ENCODE assay signal across 1 mouse cellular context in the genomic region with DNA sequence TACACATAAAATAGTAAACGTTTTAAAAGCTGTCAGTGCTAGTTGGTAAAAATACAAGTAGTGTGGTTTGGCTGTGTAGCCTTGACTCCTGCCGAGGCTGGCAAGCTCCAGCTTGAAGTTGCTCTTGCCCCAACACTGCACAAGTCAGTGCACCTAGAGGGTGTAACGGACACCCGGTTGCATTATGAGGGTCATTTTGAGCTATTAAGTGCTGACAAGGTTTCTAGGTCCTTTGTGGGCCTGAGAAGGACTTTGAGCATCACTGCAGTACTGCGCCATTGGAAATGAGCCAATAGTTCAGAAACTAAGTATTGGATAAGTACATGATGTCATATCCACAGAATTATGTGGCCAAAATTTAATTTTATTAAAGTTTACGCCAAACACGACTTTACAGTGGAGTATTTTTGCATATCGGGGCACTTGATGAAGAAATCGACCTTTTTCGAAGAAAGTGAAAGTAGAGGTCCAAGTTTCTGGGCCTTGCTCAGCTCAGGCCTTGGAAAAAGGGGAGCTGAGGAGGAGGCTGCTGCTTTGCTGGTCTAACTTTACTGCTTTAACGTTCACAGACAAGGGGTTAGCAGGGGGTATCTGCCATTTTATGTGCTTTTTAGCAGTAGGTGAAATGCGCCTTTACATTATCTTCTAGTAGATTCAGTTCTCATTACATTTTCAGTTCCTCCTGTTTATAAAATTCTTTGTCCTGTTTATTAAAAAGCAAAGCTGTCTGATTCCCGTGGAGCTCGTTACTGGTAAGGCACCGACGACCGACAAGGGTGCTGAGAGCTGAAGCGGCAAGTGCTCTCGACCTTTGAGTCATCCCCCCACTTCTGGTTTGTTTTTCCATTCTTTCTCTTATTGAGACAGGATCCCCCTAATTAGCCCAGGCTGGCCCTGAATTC.
TF ChIP-seq lines count a peak whose summit lies in the region.

No protein-coding gene starts in this region.

TF ChIP-seq in MEL, 35 proteins besides CTCF, POLR2A, EP300 and RAD21 (continued from another document):
- no peak for TF ChIP-seq JUND (IDR thresholded peaks at IDR 0.05; ENCODE audit: low read depth, low read length)
- 0 out of 2 replicates have a peak, but pooled peaks have one; percentile 4 for TF ChIP-seq MAZ (IDR thresholded peaks at IDR 0.05; ENCODE audit: low read depth, low read length)
- no peak for TF ChIP-seq ZNF384 (IDR thresholded peaks at IDR 0.05; ENCODE audit: low read depth, low read length)
- no peak for TF ChIP-seq ZC3H11A (IDR thresholded peaks at IDR 0.05; ENCODE audit: low read depth, low read length)
- TF ChIP-seq MXI1 (IDR thresholded peaks at IDR 0.05; ENCODE audit: low read depth, low read length) = peak; percentile 31; the same call in 1 of the 2 replicates
- no peak for TF ChIP-seq USF1 (IDR thresholded peaks at IDR 0.05; ENCODE audit: low read depth, low read length)
- TF ChIP-seq TAL1 (IDR thresholded peaks at IDR 0.05; ENCODE audit: low read length) = no peak
- TF ChIP-seq TCF12 (IDR thresholded peaks at IDR 0.05; ENCODE audit: low read depth, low read length) = 0 out of 2 replicates have a peak, but pooled peaks have one; percentile 14
- TF ChIP-seq MAFK (IDR thresholded peaks at IDR 0.05; ENCODE audit: borderline replicate concordance, low read depth, low read length) = no peak
- no peak for TF ChIP-seq ZMIZ1 (IDR thresholded peaks at IDR 0.05; ENCODE audit: low read depth, low read length)
- no peak for TF ChIP-seq MEF2A (IDR thresholded peaks at IDR 0.05; ENCODE audit: extremely low read depth, insufficient replicate concordance, low read depth, low read length, poor library complexity, severe bottlenecking)
- 0 out of 2 replicates have a peak, but pooled peaks have one; percentile 49 for TF ChIP-seq UBTF (IDR thresholded peaks at IDR 0.05; ENCODE audit: borderline replicate concordance, insufficient read depth, low read depth, low read length)
- TF ChIP-seq MYB (IDR thresholded peaks at IDR 0.05; ENCODE audit: low read depth, low read length) = no peak
- no peak for TF ChIP-seq POLR2AphosphoS5 (IDR thresholded peaks at IDR 0.05; ENCODE audit: borderline replicate concordance, low read depth, low read length)
- no peak for TF ChIP-seq POLR2AphosphoS2 (IDR thresholded peaks at IDR 0.05; ENCODE audit: low read length)
- no peak for TF ChIP-seq USF2 (IDR thresholded peaks at IDR 0.05; ENCODE audit: borderline replicate concordance in 1 of 2, insufficient read depth in 1 of 2, low read depth in 1 of 2, low read length in 2 of 2)
- TF ChIP-seq NELFE (IDR thresholded peaks at IDR 0.05; ENCODE audit: low read depth, low read length) = 0 out of 2 replicates have a peak, but pooled peaks have one; percentile 30
- TF ChIP-seq NRF1 (IDR thresholded peaks at IDR 0.05; ENCODE audit: insufficient read depth, low read depth, low read length, poor library complexity, severe bottlenecking) = no peak
- TF ChIP-seq ZKSCAN1 (IDR thresholded peaks at IDR 0.05; ENCODE audit: low read depth, low read length) = no peak
